Mouse (Mus musculus): Measurements from ENCODE around the gene Gm20489.
A peak's percentile ranks its signal among the peaks of the same experiment; 100 is the strongest.

Gm20489 gene

GRCm38 (mm10) chrX:101268755-101269124 lies at the start of gene Gm20489:
Gm20489 (minus strand) TSS chrX:101269023.
- DNase-seq (ENCODE audit: low spot score in 2 of 2), result no peak

DNA sequence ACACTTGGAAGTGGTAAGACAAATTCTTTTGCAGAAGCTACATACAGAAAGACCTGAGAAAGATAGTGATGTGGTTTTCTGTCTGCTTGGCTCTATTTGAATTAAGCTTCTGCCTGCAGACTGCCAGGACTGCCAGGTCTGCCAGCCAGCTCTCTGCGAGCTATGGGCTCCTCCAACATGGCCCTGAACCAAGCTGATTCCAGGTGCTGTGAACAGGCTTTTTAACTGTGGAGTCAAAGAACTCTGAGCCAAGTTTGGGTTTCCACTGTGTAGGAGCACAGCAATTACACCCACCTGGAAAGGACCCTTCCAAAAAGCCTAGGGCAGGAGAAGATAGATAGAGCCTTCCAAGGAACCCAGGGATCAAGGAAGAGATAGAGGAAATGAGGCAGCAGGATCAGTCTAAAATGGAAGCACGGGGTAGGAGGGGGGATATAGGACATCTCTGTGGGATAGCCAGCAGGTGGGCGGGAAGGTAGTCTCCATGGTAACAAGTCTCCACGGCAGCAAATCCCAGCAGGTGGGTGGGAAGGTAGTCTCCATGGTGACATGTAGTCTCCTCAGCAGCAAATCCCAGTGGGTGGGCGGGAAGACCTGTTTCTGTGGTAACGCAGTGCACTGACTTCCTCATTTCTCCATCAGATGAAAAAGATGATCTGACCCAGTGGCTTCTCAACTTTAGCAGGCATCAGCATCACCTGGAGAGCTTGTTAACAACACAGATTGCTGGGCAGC lies 45.0 kb upstream of the Gm20489 start:
- peak; percentile 85 to 89 for DNase-seq (ENCODE audit: low spot score in 2 of 2)

DNA sequence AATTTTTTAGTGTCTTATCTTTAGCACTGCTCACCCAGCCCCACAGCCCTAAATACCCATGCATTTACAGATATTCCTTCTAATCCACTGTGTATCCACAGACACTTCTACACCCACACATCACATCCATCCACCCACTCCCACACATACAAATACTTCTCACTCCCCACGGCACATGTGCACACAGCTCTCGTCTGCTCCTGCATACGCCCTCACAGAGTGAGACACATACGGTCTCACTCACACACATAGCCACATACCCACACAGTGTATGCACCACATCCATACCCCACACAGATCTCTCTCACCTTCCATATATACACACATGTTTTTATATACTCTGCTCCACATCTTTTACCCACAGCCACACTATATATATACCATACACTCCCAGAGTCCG lies 40.5 kb upstream of the Gm20489 start:
- DNase-seq (ENCODE audit: low spot score in 2 of 2), result peak; percentile 36 to 55

- DNase-seq (ENCODE audit: low spot score in 2 of 2), result no peak
Measured at GRCm38 (mm10) chrX:101304646-101305045, 35.8 kb upstream of the Gm20489 start.

DNA sequence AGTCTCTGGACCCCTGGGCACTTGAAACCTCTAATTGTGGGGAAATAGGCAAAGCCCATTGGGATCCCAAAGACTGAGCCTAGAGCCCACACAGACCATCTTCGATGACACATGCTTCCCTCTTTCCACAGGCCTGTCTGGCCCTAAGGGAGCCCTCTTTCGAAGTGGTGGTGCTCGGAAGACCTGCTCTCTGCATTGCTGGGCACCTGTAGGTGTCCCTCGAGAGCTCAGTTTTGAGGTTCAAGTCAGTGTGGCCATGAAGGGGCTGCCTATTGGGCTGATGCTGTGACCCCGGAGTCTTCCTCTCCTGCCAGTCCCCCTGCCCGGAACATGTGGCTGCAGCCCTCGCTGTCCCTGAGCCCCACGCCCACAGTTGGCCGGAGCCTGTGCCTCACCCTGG lies 32.8 kb upstream of the Gm20489 start:
- DNase-seq (ENCODE audit: low spot score in 2 of 2), result no peak

DNA sequence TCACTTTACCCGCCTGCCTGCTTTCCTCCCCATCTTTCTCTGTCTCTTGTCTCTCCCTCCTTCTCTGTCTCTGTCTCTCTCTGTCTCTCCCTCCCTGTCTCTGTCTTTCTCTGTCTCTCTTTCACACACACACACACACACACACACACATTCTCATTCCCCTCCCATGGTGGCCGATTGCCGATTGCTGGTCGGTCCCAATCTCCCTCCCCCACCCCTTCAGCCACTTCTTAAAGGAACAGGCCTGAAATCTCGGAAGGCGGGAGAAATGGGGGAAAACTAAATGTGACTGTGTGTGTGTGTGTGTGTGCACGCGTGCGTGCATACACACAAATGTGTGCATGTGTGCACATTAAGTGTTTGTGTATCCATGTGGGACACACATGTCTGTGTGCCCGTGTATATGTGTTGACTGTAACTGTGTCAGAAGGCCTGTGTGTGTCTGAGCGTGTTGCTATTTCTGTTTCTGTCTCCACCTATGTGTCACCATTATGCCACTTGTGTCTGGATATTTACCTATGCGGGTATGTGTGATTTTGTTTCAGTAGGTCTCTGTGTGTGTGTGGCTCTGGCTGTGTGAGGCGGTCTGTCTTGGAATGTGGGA lies 31.7 kb upstream of the Gm20489 start:
- DNase-seq (ENCODE audit: low spot score in 2 of 2), result no peak

GRCm38 (mm10) chrX:101299473-101300426 lies 30.9 kb upstream of the Gm20489 start:
- no peak for DNase-seq (ENCODE audit: low spot score in 2 of 2)

DNA sequence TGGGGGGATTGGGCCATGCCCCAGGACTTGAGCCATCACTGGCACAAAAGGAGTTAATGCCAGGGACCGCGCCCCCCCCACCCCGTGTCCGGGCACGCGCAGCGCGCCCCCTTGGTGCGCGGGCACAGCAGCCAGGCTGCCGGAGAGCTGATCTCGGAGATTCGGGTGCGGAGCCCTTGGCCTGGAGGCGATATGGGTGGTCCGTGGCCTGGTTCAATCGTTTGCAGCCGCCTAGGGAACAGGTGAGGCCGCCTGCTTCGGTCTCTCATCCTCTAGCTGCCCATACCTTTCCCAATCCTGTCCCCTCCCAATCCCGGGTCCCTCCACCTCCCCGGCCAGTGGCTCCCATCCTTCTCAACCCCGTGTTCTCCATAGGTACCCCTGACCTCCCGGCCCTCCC lies 30.2 kb upstream of the Gm20489 start, which contains the start of gene Nlgn3:
Nlgn3 (plus strand) TSS at position 114 of the 400 bp plus-strand sequence.
- no peak for DNase-seq (ENCODE audit: low spot score in 2 of 2)

DNA sequence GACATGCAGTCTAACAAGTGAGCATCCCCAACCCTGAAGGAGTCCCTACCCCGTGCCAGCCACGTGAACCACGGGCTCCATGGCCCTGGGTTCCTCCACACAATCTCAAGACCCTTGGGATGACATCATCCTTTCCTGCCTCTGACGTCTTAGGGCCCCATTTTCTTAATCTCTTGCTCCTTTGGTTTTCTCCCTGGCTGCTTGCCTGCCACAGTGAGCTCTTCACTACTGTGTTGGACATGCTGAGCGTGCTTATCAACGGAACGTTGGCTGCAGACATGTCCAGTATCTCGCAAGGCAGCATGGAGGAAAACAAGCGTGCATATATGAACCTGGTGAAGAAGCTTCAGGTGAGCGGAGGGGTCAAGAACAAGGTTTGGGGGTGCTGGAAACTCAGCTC lies 21.3 kb upstream of the Gm20489 start:
- DNase-seq (ENCODE audit: low spot score in 2 of 2), result no peak

DNA sequence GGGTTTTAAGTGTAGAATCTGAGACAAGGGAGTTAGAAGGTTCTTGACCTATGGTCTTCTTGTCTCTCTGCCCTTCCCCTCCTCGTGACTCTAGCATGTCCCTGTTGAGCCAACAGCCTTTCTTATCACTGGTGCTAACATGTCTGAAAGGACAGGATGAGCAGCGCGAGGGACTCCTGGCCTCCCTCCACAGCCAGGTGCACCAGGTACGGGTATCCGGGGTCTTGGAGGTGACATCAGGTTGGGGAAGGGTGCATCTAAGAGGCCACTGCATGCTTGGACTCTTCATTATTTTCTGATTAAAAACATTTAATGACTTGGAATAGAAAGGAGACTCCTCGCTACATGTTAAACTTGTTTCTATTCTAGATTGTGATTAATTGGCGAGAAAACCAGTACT lies 20.2 kb upstream of the Gm20489 start:
- DNase-seq (ENCODE audit: low spot score in 2 of 2), result no peak

- DNase-seq (ENCODE audit: low spot score in 2 of 2), result no peak
Measured at GRCm38 (mm10) chrX:101288432-101288831, 19.6 kb upstream of the Gm20489 start.

GRCm38 (mm10) chrX:101287543-101287942 lies 18.7 kb upstream of the Gm20489 start:
- no peak for DNase-seq (ENCODE audit: low spot score in 2 of 2)

- no peak for DNase-seq (ENCODE audit: low spot score in 2 of 2)
Measured at GRCm38 (mm10) chrX:101285953-101286670, 17.3 kb upstream of the Gm20489 start.

- DNase-seq (ENCODE audit: low spot score in 2 of 2), result peak in 1 of 2 experiments; percentile 34
Measured at GRCm38 (mm10) chrX:101285534-101285933, 16.7 kb upstream of the Gm20489 start.

GRCm38 (mm10) chrX:101282813-101283212 lies 14.0 kb upstream of the Gm20489 start:
- no peak for DNase-seq (ENCODE audit: low spot score in 2 of 2)

DNA sequence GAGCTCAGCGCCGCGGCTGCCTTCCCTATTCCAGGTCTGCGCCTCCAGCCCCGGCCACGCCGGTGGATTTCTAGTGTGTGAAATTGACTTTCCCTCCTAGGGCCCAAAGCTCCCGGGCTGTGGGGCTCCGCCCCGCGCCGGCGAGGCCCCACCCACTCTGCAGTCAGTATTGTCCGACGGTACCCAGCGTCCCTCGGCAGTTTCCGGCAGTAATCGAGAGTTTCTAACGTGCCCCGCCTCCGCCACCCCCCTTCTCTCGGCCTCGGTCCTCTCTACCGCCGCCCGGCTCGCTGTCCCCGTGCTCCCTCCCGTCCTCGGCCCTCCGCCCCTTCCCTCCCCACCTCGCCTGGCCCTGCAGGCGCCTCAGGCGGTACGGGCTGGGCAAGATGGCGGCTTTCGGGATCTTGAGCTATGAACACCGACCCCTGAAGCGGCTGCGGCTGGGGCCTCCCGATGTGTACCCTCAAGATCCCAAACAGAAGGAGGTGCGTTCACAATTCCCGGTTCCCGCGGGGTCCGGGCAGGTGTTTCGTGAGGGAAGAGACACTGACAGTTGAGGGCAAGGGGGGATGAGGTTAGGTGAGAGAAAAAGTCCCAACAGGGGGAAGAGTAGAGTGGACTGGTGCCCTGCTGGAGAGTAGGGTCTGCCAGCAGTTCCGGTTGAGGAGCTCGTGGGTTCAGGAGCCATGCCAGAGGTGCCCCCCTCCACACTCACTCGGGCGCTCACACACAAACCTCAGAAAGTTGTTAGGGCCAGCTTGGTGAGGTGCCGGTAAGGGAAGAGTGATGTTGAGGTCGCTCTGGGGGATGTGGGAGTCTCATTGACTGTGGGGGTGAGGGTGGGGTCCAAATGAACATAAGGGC lies 5.3 kb upstream of the Gm20489 start, which contains the start of gene Med12:
Med12 (plus strand) TSS at position 156 of the 864 bp plus-strand sequence.
- peak; percentile 70 to 71 for DNase-seq (ENCODE audit: low spot score in 2 of 2)

DNA sequence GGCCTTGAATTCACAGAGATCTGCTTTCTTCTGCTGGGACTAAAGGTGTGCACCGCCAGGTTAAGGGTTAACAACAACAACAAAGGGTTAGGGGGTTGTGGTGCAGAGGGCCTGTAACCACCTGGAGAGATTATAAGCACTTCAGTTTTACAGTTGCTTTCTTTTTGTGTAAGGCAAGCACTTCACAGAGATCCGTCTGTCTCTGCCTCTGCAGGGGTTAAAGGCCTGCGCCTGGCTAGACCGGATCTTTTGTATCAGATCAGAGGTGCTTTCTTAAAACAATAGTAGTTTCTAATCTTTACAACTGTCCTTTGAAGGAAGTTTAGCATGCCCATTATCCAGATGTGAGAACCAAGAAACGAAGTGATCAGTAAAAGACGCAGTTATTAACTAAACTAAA lies 4.6 kb upstream of the Gm20489 start:
- no peak for DNase-seq (ENCODE audit: low spot score in 2 of 2)

DNA sequence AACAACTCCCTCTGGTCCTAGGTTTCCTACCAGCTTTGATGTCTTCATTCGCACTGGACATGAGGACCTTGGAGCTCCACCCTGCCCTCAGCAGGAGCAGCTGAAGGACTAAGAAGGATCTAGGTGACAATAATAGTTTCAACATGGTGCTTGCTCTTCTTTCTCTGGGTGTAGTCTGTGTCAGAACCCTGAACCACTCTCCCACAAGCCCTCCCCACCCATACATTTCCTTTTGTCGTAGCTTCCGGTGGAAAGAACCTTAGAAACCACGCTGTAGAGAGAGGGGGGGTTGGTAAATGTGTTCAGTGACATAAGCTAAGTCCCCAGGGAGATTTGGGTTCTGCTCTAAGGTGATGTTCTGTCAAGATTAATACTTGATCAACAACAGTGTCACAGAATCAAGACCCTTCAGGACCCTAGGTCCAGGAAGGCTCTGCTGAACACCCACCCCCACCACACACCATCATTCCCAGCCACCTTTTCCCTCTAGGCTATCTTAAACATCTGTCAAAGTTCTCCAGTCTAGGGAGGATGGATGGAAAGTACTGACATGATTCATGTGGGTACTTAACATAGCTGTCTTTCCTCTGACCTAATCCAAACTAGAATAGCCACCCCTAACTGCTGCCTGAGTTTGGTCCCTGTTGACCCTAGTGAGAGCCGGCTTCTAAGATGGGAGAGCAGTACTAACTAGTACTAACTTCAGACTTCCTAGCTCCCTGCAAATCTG lies 633 bp downstream of the Gm20489 start, which contains the start of gene Il2rg:
Il2rg (minus strand) TSS at position 231 of the 730 bp plus-strand sequence.
- DNase-seq (ENCODE audit: low spot score in 2 of 2), result no peak

DNA sequence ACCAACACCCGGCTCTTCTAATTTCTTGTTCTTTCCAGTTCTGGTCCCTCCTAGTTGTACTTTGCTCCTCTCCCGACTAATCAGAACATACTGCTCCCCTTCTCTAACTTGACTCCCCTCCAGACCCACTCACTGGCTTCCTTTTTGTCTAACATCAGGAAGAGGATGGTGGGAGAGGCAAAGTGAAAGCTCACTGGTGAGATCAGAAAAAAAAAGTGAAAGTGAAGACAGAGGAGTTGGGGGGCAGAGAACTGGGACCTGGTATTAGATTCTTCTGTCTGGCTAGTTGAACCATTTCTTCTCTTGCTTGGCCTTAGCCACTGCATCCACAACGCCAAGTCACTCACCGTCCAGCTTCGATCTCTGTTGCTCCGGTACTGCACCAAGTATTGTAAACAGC lies 2.2 kb downstream of the Gm20489 start:
- DNase-seq (ENCODE audit: low spot score in 2 of 2), result no peak

- DNase-seq (ENCODE audit: low spot score in 2 of 2), result no peak
Measured at GRCm38 (mm10) chrX:101263892-101264291, 4.9 kb downstream of the Gm20489 start, which contains the start of gene Gm614. Gm614 (minus strand) TSS chrX:101263992.

Data from right cerebral cortex, postnatal 36 days (tissue).